Mouse (Mus musculus): ENCODE results near the gene Sarnp. TPM values are rescaled to one million over a fixed set of nuclear protein-coding genes. Genes with fewer than 3 reads are reported as not detected.
A peak's percentile ranks its signal among the peaks of the same experiment; 100 is the strongest.

Sarnp gene
- polyA plus RNA-seq, 1 experiment from 2014 or later = 204 TPM

- H3K27me3 ChIP-seq = peaks cover 3% of the 10 kb centered on the region; the same call in 1 of the 2 replicates
- H3K4me3 ChIP-seq = no peak overlapping the region
- no peak overlapping the region for H3K27ac ChIP-seq
- WGBS = 93% methylated on average over 3 of the region's 4 CpGs
- H3K4me1 ChIP-seq = peaks cover 13% of the 10 kb centered on the region; the same call in 1 of the 2 replicates
- no peaks in the 10 kb centered on the region for H3K9me3 ChIP-seq (replicated peaks)
- no peak for ATAC-seq (ENCODE audit: low FRiP score)
- no peak overlapping the region for H3K4me2 ChIP-seq (replicated peaks)
- H3K36me3 ChIP-seq = peaks cover 21% of the 10 kb centered on the region
- H3K9ac ChIP-seq = no peak overlapping the region
Observed at GRCm38 (mm10) chr10:128912268-128912667, 95.1 kb downstream of the Sarnp start.

- WGBS = 87% methylated on average over 4 of the region's 4 CpGs
- no peak overlapping the region for H3K27ac ChIP-seq
- H3K9me3 ChIP-seq (replicated peaks) = no peaks in the 10 kb centered on the region
- ATAC-seq (ENCODE audit: low FRiP score) = no peak
- no peak overlapping the region for H3K9ac ChIP-seq
- H3K36me3 ChIP-seq = peaks cover 26% of the 10 kb centered on the region
- peaks cover 3% of the 10 kb centered on the region; the same call in 1 of the 2 replicates for H3K27me3 ChIP-seq
- peaks cover 13% of the 10 kb centered on the region; the same call in 1 of the 2 replicates for H3K4me1 ChIP-seq
- H3K4me3 ChIP-seq = no peak overlapping the region
- no peak overlapping the region for H3K4me2 ChIP-seq (replicated peaks)
Observed at GRCm38 (mm10) chr10:128912791-128913190, 95.7 kb downstream of the Sarnp start.

GRCm38 (mm10) chr10:128913219-128913618, 96.1 kb downstream of the Sarnp start:
- Histone ChIP-seq H3K9ac (no peak overlapping the region), H3K27ac (no peak overlapping the region), H3K27me3 (0 out of 2 replicates have a peak, but pooled peaks cover 3% of the 10 kb centered on the region), H3K9me3 (replicated peaks) (no peaks in the 10 kb centered on the region), H3K4me3 (no peak overlapping the region), H3K36me3 (peaks cover 29% of the 10 kb centered on the region), H3K4me2 (replicated peaks) (no peak overlapping the region), H3K4me1 (peaks cover 13% of the 10 kb centered on the region; the same call in 1 of the 2 replicates)
- no peak; the same call in 1 of the 2 replicates for ATAC-seq (ENCODE audit: low FRiP score)
- WGBS = 7% methylated on average over 5 of the region's 5 CpGs

- 72% methylated on average over 12 of the region's 12 CpGs for WGBS
- peaks cover 13% of the 10 kb centered on the region; the same call in 1 of the 2 replicates for H3K4me1 ChIP-seq
- no peak; the same call in 1 of the 2 replicates for ATAC-seq (ENCODE audit: low FRiP score)
Observed at GRCm38 (mm10) chr10:128913696-128914095, 96.6 kb downstream of the Sarnp start.

GRCm38 (mm10) chr10:128915550-128915949, 98.4 kb downstream of the Sarnp start:
- WGBS = 96% methylated on average over 2 of the region's 2 CpGs
- H3K27ac ChIP-seq = no peak overlapping the region

More at GRCm38 (mm10) chr10:128913696-128914095, 96.6 kb downstream of the Sarnp start:
- Histone ChIP-seq H3K4me3 (no peak overlapping the region), H3K27me3 (0 out of 2 replicates have a peak, but pooled peaks cover 3% of the 10 kb centered on the region), H3K36me3 (peaks cover 29% of the 10 kb centered on the region), H3K27ac (no peak overlapping the region), H3K9me3 (replicated peaks) (no peaks in the 10 kb centered on the region), H3K9ac (no peak overlapping the region), H3K4me2 (replicated peaks) (no peak overlapping the region)

GRCm38 (mm10) chr10:128916665-128917064, 99.5 kb downstream of the Sarnp start:
- Histone ChIP-seq H3K27me3 (no peaks in the 10 kb centered on the region), H3K9me3 (replicated peaks) (no peaks in the 10 kb centered on the region), H3K9ac (no peak overlapping the region), H3K4me3 (no peak overlapping the region), H3K4me2 (replicated peaks) (no peak overlapping the region), H3K4me1 (peaks cover 21% of the 10 kb centered on the region), H3K27ac (no peak overlapping the region), H3K36me3 (peaks cover 34% of the 10 kb centered on the region)
- 94% methylated on average over 3 of the region's 3 CpGs for WGBS
- ATAC-seq (ENCODE audit: low FRiP score) = no peak

More at GRCm38 (mm10) chr10:128915550-128915949, 98.4 kb downstream of the Sarnp start:
- peaks cover 17% of the 10 kb centered on the region for H3K4me1 ChIP-seq
- peaks cover 34% of the 10 kb centered on the region for H3K36me3 ChIP-seq
- H3K4me3 ChIP-seq = no peak overlapping the region
- no peak for ATAC-seq (ENCODE audit: low FRiP score)
- H3K27me3 ChIP-seq = 0 out of 2 replicates have a peak, but pooled peaks cover 1% of the 10 kb centered on the region
- H3K4me2 ChIP-seq (replicated peaks) = no peak overlapping the region
- no peak overlapping the region for H3K9ac ChIP-seq
- no peaks in the 10 kb centered on the region for H3K9me3 ChIP-seq (replicated peaks)

- H3K36me3 ChIP-seq = peaks cover 34% of the 10 kb centered on the region
- no peak overlapping the region for H3K4me3 ChIP-seq
- ATAC-seq (ENCODE audit: low FRiP score) = no peak
- no peaks in the 10 kb centered on the region for H3K27me3 ChIP-seq
- 92% methylated on average over 6 of the region's 6 CpGs for WGBS
- H3K9ac ChIP-seq = no peak overlapping the region
- H3K4me2 ChIP-seq (replicated peaks) = no peak overlapping the region
- peaks cover 29% of the 10 kb centered on the region for H3K4me1 ChIP-seq
- H3K9me3 ChIP-seq (replicated peaks) = no peaks in the 10 kb centered on the region
- no peak overlapping the region for H3K27ac ChIP-seq
Observed at GRCm38 (mm10) chr10:128917400-128917799, 100.3 kb downstream of the Sarnp start.

GRCm38 (mm10) chr10:128918246-128918645, 101.1 kb downstream of the Sarnp start:
- H3K4me2 ChIP-seq (replicated peaks) = no peak overlapping the region
- H3K9me3 ChIP-seq (replicated peaks) = no peaks in the 10 kb centered on the region
- H3K9ac ChIP-seq = no peak overlapping the region
- no peak for ATAC-seq (ENCODE audit: low FRiP score)
- H3K4me1 ChIP-seq = peaks cover 34% of the 10 kb centered on the region
- WGBS = 82% methylated on average over 7 of the region's 7 CpGs
- no peaks in the 10 kb centered on the region for H3K27me3 ChIP-seq
- no peak overlapping the region for H3K27ac ChIP-seq
- no peak overlapping the region for H3K4me3 ChIP-seq
- peaks cover 34% of the 10 kb centered on the region for H3K36me3 ChIP-seq

- H3K27ac ChIP-seq = peak overlapping the region; percentile 57
- no peak for ATAC-seq (ENCODE audit: low FRiP score)
- H3K4me1 ChIP-seq = peaks cover 36% of the 10 kb centered on the region
- H3K4me3 ChIP-seq = no peak overlapping the region
- 12% methylated on average over 6 of the region's 6 CpGs for WGBS
- no peak overlapping the region for H3K4me2 ChIP-seq (replicated peaks)
- peak overlapping the region; percentile 2 for H3K9ac ChIP-seq
- H3K36me3 ChIP-seq = peaks cover 30% of the 10 kb centered on the region
- no peaks in the 10 kb centered on the region for H3K9me3 ChIP-seq (replicated peaks)
- no peaks in the 10 kb centered on the region for H3K27me3 ChIP-seq
Observed at GRCm38 (mm10) chr10:128919203-128919631, 102.1 kb downstream of the Sarnp start.

- ATAC-seq (ENCODE audit: low FRiP score) = no peak
- H3K4me1 ChIP-seq = peaks cover 36% of the 10 kb centered on the region
- peaks cover 25% of the 10 kb centered on the region for H3K36me3 ChIP-seq
- H3K27ac ChIP-seq = peak overlapping the region; percentile 57
- WGBS = 76% methylated on average over 7 of the region's 7 CpGs
- no peaks in the 10 kb centered on the region for H3K27me3 ChIP-seq
- H3K9ac ChIP-seq = no peak overlapping the region; the same call in 1 of the 2 replicates
- no peak overlapping the region for H3K4me2 ChIP-seq (replicated peaks)
- H3K4me3 ChIP-seq = no peak overlapping the region
- H3K9me3 ChIP-seq (replicated peaks) = no peaks in the 10 kb centered on the region
Observed at GRCm38 (mm10) chr10:128919966-128920365, 102.8 kb downstream of the Sarnp start.

- no peak overlapping the region for H3K9ac ChIP-seq
Observed at GRCm38 (mm10) chr10:128920736-128921161, 103.6 kb downstream of the Sarnp start.

GRCm38 (mm10) chr10:128921251-128921650, 104.1 kb downstream of the Sarnp start:
- no peak for ATAC-seq (ENCODE audit: low FRiP score)
- no peak overlapping the region for H3K9ac ChIP-seq
- peaks cover 23% of the 10 kb centered on the region for H3K36me3 ChIP-seq
- no peaks in the 10 kb centered on the region for H3K27me3 ChIP-seq
- WGBS = 53% methylated on average over 1 of the region's 1 CpGs
- H3K4me3 ChIP-seq = no peak overlapping the region
- no peak overlapping the region for H3K27ac ChIP-seq
- H3K9me3 ChIP-seq (replicated peaks) = no peaks in the 10 kb centered on the region
- H3K4me2 ChIP-seq (replicated peaks) = no peak overlapping the region
- peaks cover 36% of the 10 kb centered on the region for H3K4me1 ChIP-seq

More at GRCm38 (mm10) chr10:128920736-128921161, 103.6 kb downstream of the Sarnp start:
- Histone ChIP-seq H3K4me2 (replicated peaks) (no peak overlapping the region), H3K27ac (no peak overlapping the region), H3K9me3 (replicated peaks) (no peaks in the 10 kb centered on the region), H3K27me3 (no peaks in the 10 kb centered on the region), H3K36me3 (peaks cover 25% of the 10 kb centered on the region), H3K4me3 (no peak overlapping the region), H3K4me1 (peaks cover 36% of the 10 kb centered on the region)
- no peak for ATAC-seq (ENCODE audit: low FRiP score)
- 74% methylated on average over 3 of the region's 3 CpGs for WGBS
